Mouse (Mus musculus) CD8-positive naive resting alpha-beta T cell, adult 2 months (primary cell): ENCODE data around the gene Ifna16.

Experiments used
- DNase-seq, 2 experiments: peaks; one replicate each; pipeline ENCODE4 v3.0.0; 2022; ENCODE audit warnings: low read depth in 2 of 2, low spot score in 2 of 2

The Ifna16 gene

GRCm38 (mm10) chr4:88676824-88677223 lies at the start of gene Ifna16:
TSS of gene Ifna16 (minus strand) at chr4:88676924.
- DNase-seq = no peak

GRCm38 (mm10) chr4:88723497-88724090 lies 46.9 kb upstream of the Ifna16 start:
- DNase-seq = no peak

- DNase-seq = peak; percentile 71 to 78
These were observed 45.3 kb upstream of the Ifna16 start, which contains the start of the genes Gm26566 and Klhl9 for GRCm38 (mm10) chr4:88721791-88722721. TSS of gene Gm26566 (plus strand) at chr4:88721805. TSS of gene Klhl9 (minus strand) at chr4:88722465.

GRCm38 (mm10) chr4:88718715-88719114 lies 42.0 kb upstream of the Ifna16 start:
- no peak for DNase-seq

GRCm38 (mm10) chr4:88715059-88715458 lies 38.3 kb upstream of the Ifna16 start:
- no peak for DNase-seq

- DNase-seq = no peak
These were observed 37.6 kb upstream of the Ifna16 start for GRCm38 (mm10) chr4:88714281-88714680.

GRCm38 (mm10) chr4:88707128-88707826 lies 30.6 kb upstream of the Ifna16 start:
- DNase-seq = no peak

- no peak for DNase-seq
These were observed 29.2 kb upstream of the Ifna16 start for GRCm38 (mm10) chr4:88705924-88706323.

- DNase-seq = no peak
These were observed 22.6 kb upstream of the Ifna16 start for GRCm38 (mm10) chr4:88699301-88699700.

- no peak for DNase-seq
These were observed 22.1 kb upstream of the Ifna16 start for GRCm38 (mm10) chr4:88698781-88699180.

GRCm38 (mm10) chr4:88697753-88698152 lies 21.0 kb upstream of the Ifna16 start:
- no peak for DNase-seq

GRCm38 (mm10) chr4:88697108-88697507 lies 20.4 kb upstream of the Ifna16 start:
- no peak for DNase-seq

GRCm38 (mm10) chr4:88696237-88696884 lies 19.6 kb upstream of the Ifna16 start:
- peak; percentile 59 to 69 for DNase-seq

- peak in 1 of 2 experiments; percentile 18 for DNase-seq
These were observed 16.7 kb upstream of the Ifna16 start for GRCm38 (mm10) chr4:88693392-88693791.

- DNase-seq = peak; percentile 31 to 44
These were observed 15.8 kb upstream of the Ifna16 start for GRCm38 (mm10) chr4:88692537-88692936.

- DNase-seq = no peak
These were observed 14.5 kb upstream of the Ifna16 start, which contains the start of gene Ifnab for GRCm38 (mm10) chr4:88691259-88691658. TSS of gene Ifnab (minus strand) at chr4:88691359.

- DNase-seq = no peak
These were observed 7.1 kb upstream of the Ifna16 start, which contains the start of gene Ifna2 for GRCm38 (mm10) chr4:88683812-88684211. TSS of gene Ifna2 (minus strand) at chr4:88683912.

- no peak for DNase-seq
These were observed 4.6 kb upstream of the Ifna16 start for GRCm38 (mm10) chr4:88681353-88681752.

- peak; percentile 17 to 41 for DNase-seq
These were observed 3.6 kb upstream of the Ifna16 start for GRCm38 (mm10) chr4:88680362-88680761.

GRCm38 (mm10) chr4:88655461-88655860 lies 21.3 kb downstream of the Ifna16 start:
- DNase-seq = no peak

- DNase-seq = no peak
These were observed 23.1 kb downstream of the Ifna16 start for GRCm38 (mm10) chr4:88653644-88654043.
